Mouse (Mus musculus): ENCODE results near the gene Samd4b. TPM values are rescaled to one million over a fixed set of nuclear protein-coding genes. Genes with fewer than 3 reads are reported as not detected.

Samd4b gene
- total and polyA plus RNA-seq, 3 experiments: 4.4 to 88.8 (median 75.9) TPM

DNA sequence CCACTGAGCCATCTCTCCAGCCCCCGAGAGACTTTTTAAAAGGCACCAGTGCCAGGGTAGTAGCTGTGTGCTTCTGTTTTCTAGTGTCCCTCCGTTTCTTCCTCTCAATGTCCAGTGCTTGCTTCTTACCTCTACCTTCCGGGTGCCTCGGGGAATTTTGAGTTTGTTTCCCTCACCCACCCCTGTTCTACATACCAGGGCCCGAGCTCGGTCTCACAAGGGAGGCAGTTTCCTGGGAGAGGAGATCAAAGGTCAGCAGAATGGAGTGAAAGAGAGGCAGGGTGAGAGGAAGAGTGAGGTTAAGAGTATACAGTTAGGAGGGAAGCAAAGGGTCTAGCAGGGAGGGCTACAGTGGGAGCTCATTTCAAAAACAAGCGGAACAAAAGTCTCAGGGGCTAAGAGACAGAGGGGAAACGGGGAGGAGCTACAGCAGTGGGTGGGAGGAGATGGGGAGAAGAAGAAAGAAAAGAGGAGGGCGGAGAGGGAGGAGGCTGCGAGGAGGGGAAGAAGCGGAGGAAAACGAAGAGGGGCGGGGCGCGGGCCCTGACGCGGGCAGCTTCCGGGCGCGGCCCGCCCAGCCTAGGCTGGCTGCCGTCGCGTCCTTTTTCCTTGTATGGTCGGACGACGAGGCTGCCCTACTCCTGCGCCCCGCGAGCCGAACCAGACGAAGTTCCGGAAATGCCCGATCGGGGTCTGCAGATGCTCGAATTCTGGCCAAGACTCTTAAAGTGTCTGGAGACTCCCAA lies 222.6 kb downstream of the Samd4b start:
- DNase-seq (ENCODE audit: low spot score) (peak; percentile 72), ATAC-seq (ENCODE audit: extremely low read depth, insufficient number of reproducible peaks, low FRiP score, poor library complexity, severe bottlenecking) (peak; percentile 56)
- Histone ChIP-seq H3K27me3 (ENCODE audit: insufficient read depth, low read length) (peaks cover 3% of the 10 kb centered on the region; the same call in 1 of the 2 replicates), H3K4me1 (ENCODE audit: insufficient read depth, low read depth, low read length) (peaks cover 81% of the 10 kb centered on the region), H3K36me3 (replicated peaks) (peaks cover 20% of the 10 kb centered on the region), H3K9me3 (replicated peaks) (no peaks in the 10 kb centered on the region), H3K4me3 (ENCODE audit: low read depth, low read length) (peak overlapping the region; percentile 68)
- TF ChIP-seq TAL1 (conservative IDR thresholded peaks at IDR 0.05; ENCODE audit: low read depth, low read length) (no peak), POLR2AphosphoS5 (IDR thresholded peaks at IDR 0.05; ENCODE audit: insufficient replicate concordance, low read depth, low read length) (no peak), CTCF (IDR thresholded peaks at IDR 0.05; ENCODE audit: low read depth, low read length) (no peak), GATA2 (IDR thresholded peaks at IDR 0.05; ENCODE audit: borderline replicate concordance, low read depth, low read length) (no peak), GATA1 (IDR thresholded peaks at IDR 0.05; ENCODE audit: borderline replicate concordance, low read length) (no peak)

DNA sequence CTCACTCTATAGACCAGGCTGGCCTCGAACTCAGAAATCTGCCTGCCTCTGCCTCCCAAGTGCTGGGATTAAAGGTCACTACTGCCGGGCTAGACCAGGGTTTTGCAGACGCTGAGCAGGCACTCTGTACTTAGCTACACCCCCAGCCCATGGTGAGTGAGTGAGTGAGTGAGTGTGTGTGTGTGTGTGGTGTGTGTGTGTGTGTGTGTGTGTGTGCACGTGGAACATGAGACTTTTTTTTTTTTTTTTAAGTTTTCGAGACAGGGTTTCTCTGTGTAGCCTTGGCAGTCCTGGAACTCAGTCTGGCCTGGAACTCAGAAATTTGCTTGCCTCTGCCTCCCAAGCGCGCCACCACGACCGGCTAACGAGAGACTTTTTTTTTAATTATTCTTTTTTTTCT lies 223.3 kb downstream of the Samd4b start:
- Histone ChIP-seq H3K4me1 (ENCODE audit: insufficient read depth, low read depth, low read length) (peaks cover 80% of the 10 kb centered on the region), H3K4me3 (ENCODE audit: low read depth, low read length) (no peak overlapping the region; the same call in 1 of the 2 replicates)

DNA sequence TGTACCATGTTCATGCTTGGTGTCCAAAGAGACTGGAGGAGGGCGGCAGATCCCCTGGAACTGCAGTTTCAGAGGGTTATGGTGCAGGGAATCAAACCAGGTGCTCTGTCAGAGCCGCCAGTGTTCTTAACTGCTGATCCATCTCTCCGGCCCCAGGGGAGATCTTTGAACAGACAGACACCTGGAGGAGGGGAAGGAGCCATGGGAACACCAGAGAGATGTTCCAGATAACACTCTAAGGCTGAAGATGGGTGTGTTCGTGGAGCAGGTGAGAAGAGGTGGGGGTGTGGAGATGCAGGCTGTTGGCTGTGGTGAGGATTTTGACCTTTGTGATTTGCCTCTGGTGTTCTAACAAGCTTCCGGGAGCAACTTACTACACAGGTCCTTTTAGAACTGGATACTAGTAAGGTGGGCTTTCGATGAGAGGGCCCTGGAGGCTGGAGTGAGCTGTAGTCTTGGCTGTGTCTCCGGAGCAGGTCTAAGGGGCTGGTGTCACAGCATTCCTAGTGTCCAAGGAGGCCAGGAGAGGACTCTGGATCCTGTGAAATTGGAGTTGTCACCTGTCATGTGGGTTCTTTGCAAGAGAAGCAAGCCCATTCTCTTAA lies 224.0 kb downstream of the Samd4b start:
- Histone ChIP-seq H3K9me3 (replicated peaks) (no peaks in the 10 kb centered on the region), H3K4me3 (ENCODE audit: low read depth, low read length) (no peak overlapping the region), H3K36me3 (replicated peaks) (peaks cover 25% of the 10 kb centered on the region), H3K27me3 (ENCODE audit: insufficient read depth, low read length) (peaks cover 10% of the 10 kb centered on the region; the same call in 1 of the 2 replicates), H3K4me1 (ENCODE audit: insufficient read depth, low read depth, low read length) (peaks cover 75% of the 10 kb centered on the region)
- ATAC-seq (ENCODE audit: extremely low read depth, insufficient number of reproducible peaks, low FRiP score, poor library complexity, severe bottlenecking) (no peak), DNase-seq (ENCODE audit: low spot score) (no peak)
- TF ChIP-seq CTCF (IDR thresholded peaks at IDR 0.05; ENCODE audit: low read depth, low read length) (no peak), TAL1 (conservative IDR thresholded peaks at IDR 0.05; ENCODE audit: low read depth, low read length) (no peak), POLR2AphosphoS5 (IDR thresholded peaks at IDR 0.05; ENCODE audit: insufficient replicate concordance, low read depth, low read length) (no peak), GATA2 (IDR thresholded peaks at IDR 0.05; ENCODE audit: borderline replicate concordance, low read depth, low read length) (no peak), GATA1 (IDR thresholded peaks at IDR 0.05; ENCODE audit: borderline replicate concordance, low read length) (no peak)

More for the DNA sequence above, 223.3 kb downstream of the Samd4b start:
- peaks cover 10% of the 10 kb centered on the region; the same call in 1 of the 2 replicates for H3K27me3 ChIP-seq (ENCODE audit: insufficient read depth, low read length)
- H3K36me3 ChIP-seq (replicated peaks): peaks cover 24% of the 10 kb centered on the region
- no peak for ATAC-seq (ENCODE audit: extremely low read depth, insufficient number of reproducible peaks, low FRiP score, poor library complexity, severe bottlenecking)
- no peak for DNase-seq (ENCODE audit: low spot score)
- TF ChIP-seq GATA1 (IDR thresholded peaks at IDR 0.05; ENCODE audit: borderline replicate concordance, low read length): no peak
- no peaks in the 10 kb centered on the region for H3K9me3 ChIP-seq (replicated peaks)

DNA sequence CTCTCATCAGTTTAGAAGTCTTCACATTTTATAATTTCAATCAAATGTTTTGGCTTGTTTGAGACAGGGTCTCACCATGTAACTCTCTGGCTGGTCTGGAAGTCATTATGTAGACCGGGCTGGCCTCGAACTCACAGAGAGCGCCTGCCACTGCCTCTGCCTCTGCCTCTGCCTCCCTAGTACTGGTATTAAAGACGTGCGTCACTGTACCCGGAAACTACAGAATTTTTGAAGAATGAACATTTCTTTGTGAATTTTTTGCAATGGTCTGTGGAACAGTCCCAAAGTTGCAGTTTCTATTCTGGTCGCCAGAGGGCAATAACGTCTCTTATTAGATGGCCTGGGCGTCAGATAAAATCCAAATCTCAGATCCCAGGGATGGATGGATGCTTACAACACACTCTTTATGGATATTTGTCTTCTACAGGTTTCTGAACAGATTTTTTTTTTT lies 224.8 kb downstream of the Samd4b start:
- TF ChIP-seq GATA1 (IDR thresholded peaks at IDR 0.05; ENCODE audit: borderline replicate concordance, low read length): no peak
- TF ChIP-seq POLR2AphosphoS5 (IDR thresholded peaks at IDR 0.05; ENCODE audit: insufficient replicate concordance, low read depth, low read length): no peak
- no peak for TF ChIP-seq TAL1 (conservative IDR thresholded peaks at IDR 0.05; ENCODE audit: low read depth, low read length)
- TF ChIP-seq CTCF (IDR thresholded peaks at IDR 0.05; ENCODE audit: low read depth, low read length): peak; percentile 68; the same call in 1 of the 2 replicates
- TF ChIP-seq GATA2 (IDR thresholded peaks at IDR 0.05; ENCODE audit: borderline replicate concordance, low read depth, low read length): no peak
- peaks cover 30% of the 10 kb centered on the region for H3K36me3 ChIP-seq (replicated peaks)
- no peaks in the 10 kb centered on the region for H3K9me3 ChIP-seq (replicated peaks)
- DNase-seq (ENCODE audit: low spot score) (no peak), ATAC-seq (ENCODE audit: extremely low read depth, insufficient number of reproducible peaks, low FRiP score, poor library complexity, severe bottlenecking) (no peak)
- H3K4me3 ChIP-seq (ENCODE audit: low read depth, low read length): peak overlapping the region; percentile 75
- peaks cover 12% of the 10 kb centered on the region; the same call in 1 of the 2 replicates for H3K27me3 ChIP-seq (ENCODE audit: insufficient read depth, low read length)
- H3K4me1 ChIP-seq (ENCODE audit: insufficient read depth, low read depth, low read length): peaks cover 68% of the 10 kb centered on the region

DNA sequence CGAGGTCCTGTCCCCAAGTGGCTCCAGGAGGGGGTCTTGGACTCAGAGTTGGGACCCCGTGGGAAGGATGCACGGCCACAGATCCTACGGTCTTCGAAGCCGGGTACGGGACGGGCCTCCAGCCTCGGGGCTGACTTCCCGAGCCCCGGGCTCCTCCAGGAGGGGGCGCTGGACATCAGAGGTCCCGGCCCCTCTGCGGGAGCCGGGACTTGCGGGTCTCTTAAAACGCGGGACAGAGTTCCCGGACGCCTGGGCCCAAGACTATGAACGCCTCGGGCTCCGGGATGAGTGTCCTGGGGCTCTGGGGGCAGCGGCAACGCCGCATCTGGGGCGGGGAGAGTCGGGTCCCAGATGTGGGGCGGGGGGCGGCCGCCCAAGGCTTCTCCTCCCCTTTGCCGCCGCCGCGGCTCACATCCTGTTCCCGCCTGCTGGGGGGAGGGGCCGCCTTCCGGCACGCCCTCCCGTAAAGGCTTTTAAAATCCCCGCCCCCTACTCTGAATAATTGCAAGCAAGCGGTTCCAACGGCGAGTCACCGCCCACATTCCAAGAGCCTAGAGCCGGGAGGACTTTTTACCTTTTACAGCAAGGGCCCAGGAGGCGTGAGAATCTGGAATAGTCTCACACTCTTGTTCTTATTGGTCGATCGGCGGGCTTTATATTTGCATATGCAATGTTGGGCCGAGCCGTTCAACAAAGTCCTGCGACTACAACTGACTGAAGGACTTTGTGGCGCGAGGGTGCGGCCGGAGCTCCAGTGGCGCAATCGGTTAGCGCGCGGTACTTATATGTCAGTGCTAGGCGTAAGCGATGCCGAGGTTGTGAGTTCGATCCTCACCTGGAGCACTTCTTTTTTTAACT lies 225.5 kb downstream of the Samd4b start, which contains the start of gene Plekhg2:
TSS of gene Plekhg2 (minus strand) at position 349 of the 858 bp plus-strand sequence.
- ATAC-seq (ENCODE audit: extremely low read depth, insufficient number of reproducible peaks, low FRiP score, poor library complexity, severe bottlenecking) (peak; percentile 81), DNase-seq (ENCODE audit: low spot score) (peak; percentile 88)
- peaks cover 12% of the 10 kb centered on the region; the same call in 1 of the 2 replicates for H3K27me3 ChIP-seq (ENCODE audit: insufficient read depth, low read length)
- no peaks in the 10 kb centered on the region for H3K9me3 ChIP-seq (replicated peaks)
- peaks cover 30% of the 10 kb centered on the region for H3K36me3 ChIP-seq (replicated peaks)
- peaks cover 64% of the 10 kb centered on the region for H3K4me1 ChIP-seq (ENCODE audit: insufficient read depth, low read depth, low read length)
- H3K4me3 ChIP-seq (ENCODE audit: low read depth, low read length): peak within 1 kb of the TSS; percentile 75
- TF ChIP-seq GATA2 (IDR thresholded peaks at IDR 0.05; ENCODE audit: borderline replicate concordance, low read depth, low read length) (no peak), CTCF (IDR thresholded peaks at IDR 0.05; ENCODE audit: low read depth, low read length) (peak; percentile 51), GATA1 (IDR thresholded peaks at IDR 0.05; ENCODE audit: borderline replicate concordance, low read length) (no peak)
